ENCODE assay signal across 14 mouse cellular contexts in the genomic region with DNA sequence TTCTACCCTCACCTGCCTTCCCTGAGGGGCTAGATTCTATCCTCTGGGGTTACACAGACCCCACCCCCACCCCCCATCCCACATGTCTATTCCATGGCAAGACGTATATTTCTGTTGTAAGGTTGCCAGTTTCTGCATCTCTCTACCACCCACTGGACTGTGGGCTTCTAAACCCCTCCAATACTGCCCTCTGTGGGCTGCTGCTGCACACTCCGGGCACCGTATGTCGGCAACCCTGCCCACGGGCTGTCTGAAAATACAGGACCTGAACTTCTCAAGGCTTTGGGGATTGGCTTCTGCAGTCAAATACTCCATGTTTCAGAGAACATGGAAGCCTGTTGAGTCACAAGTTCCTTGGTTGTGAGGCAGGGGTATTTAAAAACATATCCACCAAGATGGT. TPM values are rescaled to one million over a fixed set of nuclear protein-coding genes. Genes with fewer than 3 reads are reported as not detected.
DNase-seq lines count a peak whose midpoint lies in the region; ATAC-seq and TF ChIP-seq lines count a peak whose summit lies in the region.
"Had no signal": no experiment of that assay in that cellular context is flagged by ENCODE, and none has a peak within 500 bp of the region (broad histone marks: within the 10 kb centered on the region; RNA-seq: fewer than 3 reads in every experiment).

No protein-coding gene starts in this region.

- H3K27ac ChIP-seq in kidney, adult 2 months (ENCODE audit: insufficient read depth, low read depth, low read length), result no peak overlapping the region
- H3K27ac ChIP-seq in midbrain, postnatal 0 days (ENCODE audit: low read depth, low read length), result no peak overlapping the region
- H3K27ac ChIP-seq in midbrain, embryonic 14.5 days (replicated peaks; ENCODE audit: low read depth, low read length), result no peak overlapping the region
- H3K27ac ChIP-seq in hindbrain, embryonic 11.5 days (ENCODE audit: low read depth, low read length), result no peak overlapping the region
- H3K27ac ChIP-seq: heart, embryonic 10.5 days had no signal

- no peak overlapping the region for H3K4me3 ChIP-seq in kidney, adult 2 months (ENCODE audit: insufficient read depth, low read depth, low read length)
- H3K4me3 ChIP-seq in midbrain, postnatal 0 days (ENCODE audit: low read depth, low read length), result no peak overlapping the region
- H3K4me3 ChIP-seq in midbrain, embryonic 14.5 days (replicated peaks; ENCODE audit: low read depth, low read length), result no peak overlapping the region
- H3K4me3 ChIP-seq in hindbrain, embryonic 11.5 days (ENCODE audit: low read depth, low read length), result no peak overlapping the region
- H3K4me3 ChIP-seq: heart, embryonic 10.5 days had no signal

- TF ChIP-seq CTCF in kidney, adult 2 months (conservative IDR thresholded peaks at IDR 0.05; ENCODE audit: insufficient read depth, insufficient read length, low read depth, low read length), result peak; percentile 29; the same call in 1 of the 2 replicates
- TF ChIP-seq CTCF in midbrain, postnatal 0 days (IDR thresholded peaks at IDR 0.05), result peak; percentile 23; the same call in 1 of the 2 replicates

- ATAC-seq in midbrain, postnatal 0 days (ENCODE audit: low FRiP score), result no peak
- no peak for ATAC-seq in midbrain, embryonic 14.5 days (ENCODE audit: low FRiP score, low TSS enrichment)
- ATAC-seq in common myeloid progenitor, adult 5-6 weeks (replicated peaks; ENCODE audit: low read depth, poor library complexity, severe bottlenecking), result peak; percentile 74
- no peak for ATAC-seq in hindbrain, embryonic 11.5 days (ENCODE audit: low FRiP score)
- ATAC-seq: activated CD4-positive, CD25-positive, alpha-beta regulatory T cell, adult 4 months had no signal

- H3K36me3 ChIP-seq in kidney, adult 2 months (ENCODE audit: control insufficient read depth, insufficient read depth, low read length), result no peaks in the 10 kb centered on the region
- no peaks in the 10 kb centered on the region for H3K36me3 ChIP-seq in midbrain, postnatal 0 days (ENCODE audit: insufficient read depth, low read length)
- no peaks in the 10 kb centered on the region for H3K36me3 ChIP-seq in midbrain, embryonic 14.5 days (ENCODE audit: control insufficient read depth, insufficient read depth, low read length)
- H3K36me3 ChIP-seq in hindbrain, embryonic 11.5 days (ENCODE audit: control insufficient read depth, insufficient read depth, low read length), result no peaks in the 10 kb centered on the region
- H3K36me3 ChIP-seq: G1E; heart, embryonic 10.5 days had no signal

- no peaks in the 10 kb centered on the region for H3K9me3 ChIP-seq in midbrain, postnatal 0 days (ENCODE audit: low read length)
- H3K9me3 ChIP-seq in midbrain, embryonic 14.5 days (ENCODE audit: control insufficient read depth, low read length), result no peaks in the 10 kb centered on the region
- no peaks in the 10 kb centered on the region for H3K9me3 ChIP-seq in hindbrain, embryonic 11.5 days (ENCODE audit: control insufficient read depth, low read length)
- H3K9me3 ChIP-seq: G1E; heart, embryonic 10.5 days had no signal

- WGBS in kidney, adult 2 months, result 86% methylated on average over 5 of the region's 5 CpGs
- 77% methylated on average over 5 of the region's 5 CpGs for WGBS in midbrain, postnatal 0 days
- WGBS in midbrain, embryonic 14.5 days, result 82% methylated on average over 5 of the region's 5 CpGs
- WGBS in hindbrain, embryonic 11.5 days, result 85% methylated on average over 5 of the region's 5 CpGs

- no peaks in the 10 kb centered on the region for H3K27me3 ChIP-seq in kidney, adult 2 months (replicated peaks; ENCODE audit: control insufficient read depth, insufficient read depth, low read length)
- no peaks in the 10 kb centered on the region for H3K27me3 ChIP-seq in midbrain, postnatal 0 days (ENCODE audit: insufficient read depth, low read length)
- no peaks in the 10 kb centered on the region for H3K27me3 ChIP-seq in midbrain, embryonic 14.5 days (ENCODE audit: control insufficient read depth, insufficient read depth, low read length)
- no peaks in the 10 kb centered on the region for H3K27me3 ChIP-seq in hindbrain, embryonic 11.5 days (ENCODE audit: control insufficient read depth, insufficient read depth, low read length)

- H3K4me2 ChIP-seq in midbrain, postnatal 0 days (ENCODE audit: low read depth, low read length, poor library complexity, severe bottlenecking), result no peak overlapping the region
- H3K4me2 ChIP-seq in midbrain, embryonic 14.5 days (ENCODE audit: low read length), result no peak overlapping the region
- no peak overlapping the region for H3K4me2 ChIP-seq in hindbrain, embryonic 11.5 days (replicated peaks; ENCODE audit: low read depth, low read length)

- H3K4me1 ChIP-seq in kidney, adult 2 months (ENCODE audit: control insufficient read depth, insufficient read depth, low read length), result no peaks in the 10 kb centered on the region
- H3K4me1 ChIP-seq in midbrain, postnatal 0 days (ENCODE audit: insufficient read depth, low read length), result no peaks in the 10 kb centered on the region
- no peaks in the 10 kb centered on the region for H3K4me1 ChIP-seq in midbrain, embryonic 14.5 days (ENCODE audit: control insufficient read depth, insufficient read depth, low read length)
- H3K4me1 ChIP-seq in hindbrain, embryonic 11.5 days (replicated peaks; ENCODE audit: control insufficient read depth, insufficient read depth, low read length), result no peaks in the 10 kb centered on the region

- H3K9ac ChIP-seq in midbrain, postnatal 0 days (replicated peaks; ENCODE audit: low read length, poor library complexity, severe bottlenecking), result no peak overlapping the region
- no peak overlapping the region for H3K9ac ChIP-seq in midbrain, embryonic 14.5 days (replicated peaks; ENCODE audit: low read length)
- no peak overlapping the region for H3K9ac ChIP-seq in hindbrain, embryonic 11.5 days (ENCODE audit: low read depth, low read length)

- no peak for DNase-seq in kidney, adult 2 months
- DNase-seq in kidney, postnatal 14 days, result no peak
- DNase-seq in midbrain, postnatal 0 days (ENCODE audit: low spot score), result no peak
- DNase-seq in midbrain, embryonic 14.5 days, result no peak
- peak; percentile 69 for DNase-seq in thymus, postnatal 14 days
- no peak for DNase-seq in urinary bladder, postnatal 25 days (ENCODE audit: low spot score)
- DNase-seq in hindbrain, embryonic 11.5 days (ENCODE audit: low spot score), result no peak
- DNase-seq: cerebellum, adult 9-11 months; heart, postnatal 4 days; lung, adult 18-20 months had no signal

- no peak for TF ChIP-seq POLR2A in kidney, adult 2 months (IDR thresholded peaks at IDR 0.05; ENCODE audit: low read depth, low read length)

RNA-seq across cellular contexts. Expression of a gene that starts 17.4 kb away (rescaled TPM):
- 4.4 and 4.5 TPM in 2 replicates for polyA plus RNA-seq in kidney, adult 2 months (2012; rRNA removed)
- total RNA-seq in midbrain, postnatal 0 days (2014; rRNA removed), result 1.5 TPM in 2 replicates
- polyA plus RNA-seq in midbrain, postnatal 0 days (2015; fragmentation: Nextera tagmentation; extraction: Ambion mirVana), result 1.1 and 1.2 TPM in 2 replicates
- 0.33 and 0.42 TPM in 2 replicates for polyA plus RNA-seq in midbrain, embryonic 14.5 days (2014; fragmentation: Nextera tagmentation; extraction: Ambion mirVana)
- total RNA-seq in common myeloid progenitor, adult 5-6 weeks (2017), result not detected in 2 replicates
- 0.12 TPM in 1 of 2 replicates, not detected in the other for polyA plus RNA-seq in hindbrain, embryonic 11.5 days (2014; fragmentation: Nextera tagmentation; extraction: Ambion mirVana)
- polyA plus RNA-seq: G1E had no signal
